Mouse (Mus musculus) erythroblast, embryonic 14.5 days (primary cell): ENCODE results near the gene Shpk. TPM values are rescaled to one million over a fixed set of nuclear protein-coding genes. Genes with fewer than 3 reads are reported as not detected.

Experiments
- H3K27me3 ChIP-seq: 2 replicates; pipeline ENCODE4 v1.6.1; 2012; ENCODE audit warnings: inconsistent platforms; ENCODE audit not compliant: control insufficient read depth
- H3K36me3 ChIP-seq: 2 replicates; pipeline ENCODE4 v1.6.1; 2012; ENCODE audit warnings: mild to moderate bottlenecking, inconsistent platforms; ENCODE audit not compliant: control insufficient read depth
- H3K4me1 ChIP-seq: 2 replicates; pipeline ENCODE4 v1.6.1; 2012; ENCODE audit warnings: inconsistent platforms; ENCODE audit not compliant: control insufficient read depth
- H3K4me3 ChIP-seq: replicated peaks from 2 replicates; pipeline ENCODE3; 2012; ENCODE audit warnings: moderate library complexity, mild to moderate bottlenecking, inconsistent platforms
- H3K9me3 ChIP-seq: 2 replicates; pipeline ENCODE4 v1.6.1; 2012; ENCODE audit warnings: low read length, inconsistent platforms, mixed read lengths; ENCODE audit not compliant: control insufficient read depth
- GATA1 ChIP-seq: IDR thresholded peaks from 2 replicates; pipeline ENCODE4 v1.6.1; 2012; ENCODE audit warnings: low read length, inconsistent platforms, mixed read lengths
- TAL1 ChIP-seq: IDR thresholded peaks from 3 replicates; pipeline ENCODE4 v1.6.1; 2012; ENCODE audit warnings: low read length, inconsistent platforms, mixed read lengths
- polyA plus RNA-seq: library from polyadenylated mRNA; stranded (reverse); fragments of >175 nt; gene quantifications from 2 replicates; pipeline ENCODE4 v1.2.3, GENCODE M21; 2012

The Shpk gene
- polyA plus RNA-seq, 1 experiment = 0.03 TPM

- Histone ChIP-seq H3K9me3 (no peaks in the 10 kb centered on the region), H3K4me1 (peaks cover 21% of the 10 kb centered on the region), H3K4me3 (no peak overlapping the region), H3K27me3 (no peaks in the 10 kb centered on the region), H3K36me3 (peaks cover 40% of the 10 kb centered on the region)
- TF ChIP-seq GATA1 (no peak), TAL1 (no peak)
These were observed 4.8 kb upstream of the Shpk start for GRCm38 (mm10) chr11:73194444-73194843.

DNA sequence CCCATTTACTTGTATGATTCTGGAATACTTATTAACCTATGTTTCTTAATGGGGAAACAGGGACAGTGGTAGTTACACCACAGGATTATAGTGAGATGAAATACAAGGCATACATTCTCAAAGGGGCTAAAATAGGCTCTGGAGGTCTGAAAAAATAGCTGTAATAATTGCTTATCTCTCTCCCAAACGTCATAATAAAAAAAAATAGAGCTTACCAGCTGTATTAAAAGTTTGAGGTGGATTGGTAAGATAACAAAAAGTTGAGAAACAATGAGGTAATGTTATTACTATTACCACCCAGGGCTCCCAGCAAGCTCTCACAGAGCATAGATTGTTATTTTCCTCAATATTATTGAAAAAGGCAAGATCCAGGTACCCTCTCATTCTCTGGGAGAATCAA lies 1.1 kb upstream of the Shpk start:
- TF ChIP-seq GATA1 = no peak
- TF ChIP-seq TAL1 = no peak
- Histone ChIP-seq H3K4me3 (peak overlapping the region; percentile 78), H3K27me3 (no peaks in the 10 kb centered on the region), H3K36me3 (peaks cover 10% of the 10 kb centered on the region), H3K9me3 (no peaks in the 10 kb centered on the region), H3K4me1 (peaks cover 35% of the 10 kb centered on the region)

DNA sequence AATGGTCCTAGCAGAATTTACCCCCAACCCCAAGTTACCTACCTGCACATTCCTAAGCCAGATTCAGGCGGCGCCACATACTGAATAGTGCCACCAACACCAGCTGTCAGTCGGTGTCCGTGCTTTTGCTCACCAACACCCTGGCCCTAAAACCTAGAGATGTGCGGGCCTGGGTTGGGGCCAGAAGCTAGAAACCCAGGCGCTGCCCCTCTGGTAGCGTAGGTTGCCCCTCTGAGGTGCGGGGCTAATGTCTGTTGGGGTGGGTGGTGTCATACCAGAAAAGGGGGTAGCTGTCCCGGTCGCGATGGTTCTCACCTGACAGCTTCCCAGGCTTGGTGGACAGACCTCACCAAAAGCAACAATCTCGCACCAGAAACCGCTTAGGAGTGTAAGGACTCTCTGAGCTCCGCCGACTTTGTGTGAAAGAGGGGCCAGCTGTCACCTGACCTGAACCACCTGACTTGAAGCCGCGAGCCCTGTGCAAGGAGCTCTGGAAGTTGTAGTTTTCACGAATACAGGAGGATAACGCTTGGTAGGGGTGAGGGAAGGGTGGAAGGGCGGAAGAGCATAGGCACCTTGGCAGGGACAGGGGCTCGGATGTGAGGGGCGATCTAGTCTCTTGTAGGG lies 544 bp upstream of the Shpk start, which contains the start of gene Ctns:
Gene Ctns, minus strand, starts transcription at position 440 of the 627 bp plus-strand sequence.
- H3K4me1 ChIP-seq = peaks cover 35% of the 10 kb centered on the region

GRCm38 (mm10) chr11:73199879-73200278 lies 619 bp downstream of the Shpk start:
- no peaks in the 10 kb centered on the region for H3K9me3 ChIP-seq
- no peaks in the 10 kb centered on the region for H3K27me3 ChIP-seq
- peaks cover 35% of the 10 kb centered on the region for H3K4me1 ChIP-seq
- peaks cover 10% of the 10 kb centered on the region for H3K36me3 ChIP-seq
- peak overlapping the region; percentile 78 for H3K4me3 ChIP-seq
- TF ChIP-seq TAL1 (no peak), GATA1 (no peak)

More for the DNA sequence above, 544 bp upstream of the Shpk start, which contains the start of gene Ctns:
- no peaks in the 10 kb centered on the region for H3K27me3 ChIP-seq
- TF ChIP-seq GATA1 (no peak), TAL1 (no peak)
- H3K9me3 ChIP-seq = no peaks in the 10 kb centered on the region
- H3K4me3 ChIP-seq = peak within 1 kb of the TSS; percentile 78
- peaks cover 10% of the 10 kb centered on the region for H3K36me3 ChIP-seq

DNA sequence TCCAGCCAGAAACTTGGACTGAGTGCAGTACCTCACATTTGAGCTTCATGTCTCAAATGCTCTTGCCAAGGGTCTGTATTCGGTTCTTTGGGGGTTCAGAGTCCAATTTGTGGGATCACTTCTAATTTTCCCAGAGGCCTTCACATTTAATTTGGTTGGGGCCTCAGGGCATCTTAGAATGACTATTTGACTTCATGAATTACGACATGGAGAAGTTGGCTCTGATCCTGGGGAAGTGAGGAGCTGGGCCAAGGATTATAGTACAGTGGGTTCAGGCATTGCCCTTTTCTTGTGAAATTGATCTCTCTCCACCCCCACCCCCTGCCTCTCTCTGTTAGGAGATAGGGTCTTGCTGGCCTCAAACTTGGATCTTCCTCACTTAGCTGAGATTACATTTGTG lies 1.8 kb downstream of the Shpk start:
- peaks cover 35% of the 10 kb centered on the region for H3K4me1 ChIP-seq
- peaks cover under 1% of the 10 kb centered on the region; the same call in 1 of the 2 replicates for H3K36me3 ChIP-seq
- no peaks in the 10 kb centered on the region for H3K27me3 ChIP-seq
- H3K4me3 ChIP-seq = no peak overlapping the region
- no peak for TF ChIP-seq GATA1
- TF ChIP-seq TAL1 = no peak
- no peaks in the 10 kb centered on the region for H3K9me3 ChIP-seq

DNA sequence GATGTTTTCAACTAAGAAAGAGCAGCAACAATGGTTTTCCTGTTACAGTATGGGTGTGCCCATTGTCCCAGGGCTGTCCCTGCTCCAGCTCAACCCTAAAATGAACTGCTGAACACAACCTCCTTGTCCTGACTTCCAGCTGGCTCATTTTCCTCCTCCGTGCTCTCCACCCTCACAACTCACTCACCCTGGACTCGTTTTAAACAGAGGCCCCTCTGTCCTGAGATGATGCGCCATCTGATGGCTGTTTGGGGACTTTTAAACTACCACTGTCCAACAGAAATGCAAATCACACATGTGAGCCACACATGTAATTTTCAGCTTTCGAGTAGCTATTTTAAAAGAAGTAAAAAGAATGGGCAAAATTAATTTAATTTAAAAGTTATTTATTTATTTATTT lies 2.3 kb downstream of the Shpk start:
- no peak overlapping the region for H3K4me3 ChIP-seq
- peaks cover 35% of the 10 kb centered on the region for H3K4me1 ChIP-seq
- H3K36me3 ChIP-seq = no peaks in the 10 kb centered on the region
- H3K27me3 ChIP-seq = no peaks in the 10 kb centered on the region
- no peak for TF ChIP-seq GATA1
- no peak for TF ChIP-seq TAL1
- H3K9me3 ChIP-seq = no peaks in the 10 kb centered on the region

DNA sequence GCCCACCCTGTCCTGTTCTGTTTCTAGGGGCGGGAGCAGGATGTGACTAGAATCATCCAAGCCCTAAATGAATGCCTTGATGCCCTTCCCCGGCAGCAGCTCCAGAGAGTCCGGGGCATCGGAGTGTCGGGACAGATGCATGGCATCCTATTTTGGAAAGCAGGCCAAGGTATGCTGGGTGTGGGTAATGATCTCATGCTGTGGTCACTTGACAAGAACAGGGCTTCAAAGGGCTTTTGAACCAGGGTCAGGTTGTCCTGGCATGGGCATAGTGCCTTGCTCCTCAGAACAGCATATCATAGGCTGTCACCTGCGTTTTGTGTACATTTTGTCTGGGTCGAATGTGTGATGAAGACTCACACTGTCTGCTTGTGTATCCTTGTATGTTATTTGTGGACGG lies 4.6 kb downstream of the Shpk start:
- H3K4me1 ChIP-seq = peaks cover 16% of the 10 kb centered on the region
- no peaks in the 10 kb centered on the region; the same call in 1 of the 2 replicates for H3K36me3 ChIP-seq
- TF ChIP-seq TAL1 = no peak
- TF ChIP-seq GATA1 = no peak
- no peaks in the 10 kb centered on the region for H3K27me3 ChIP-seq
- no peaks in the 10 kb centered on the region for H3K9me3 ChIP-seq
- no peak overlapping the region for H3K4me3 ChIP-seq

DNA sequence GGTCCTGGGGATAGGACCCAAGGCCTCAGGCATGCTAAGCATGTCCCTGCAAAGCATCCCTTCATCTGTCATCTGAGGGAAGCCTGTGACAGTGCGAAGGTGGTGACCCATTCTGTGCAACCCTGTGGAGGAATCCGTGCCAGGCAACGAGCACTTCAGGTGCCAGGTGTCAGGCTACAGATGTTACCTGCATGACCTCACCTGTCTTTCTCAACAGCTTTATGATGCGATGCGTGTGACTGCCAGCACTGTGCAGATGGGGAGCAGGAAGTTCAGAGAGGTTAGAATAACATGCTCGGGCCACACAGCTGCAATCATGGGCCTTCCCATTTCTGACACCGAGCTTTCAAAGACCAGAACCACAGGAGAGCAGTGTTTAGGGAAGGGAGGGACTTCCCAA lies 5.9 kb downstream of the Shpk start:
- H3K4me3 ChIP-seq = no peak overlapping the region
- H3K4me1 ChIP-seq = peaks cover 6% of the 10 kb centered on the region
- TF ChIP-seq GATA1 = no peak
- TF ChIP-seq TAL1 = no peak
- H3K27me3 ChIP-seq = no peaks in the 10 kb centered on the region
- no peaks in the 10 kb centered on the region; the same call in 1 of the 2 replicates for H3K36me3 ChIP-seq
- H3K9me3 ChIP-seq = no peaks in the 10 kb centered on the region

DNA sequence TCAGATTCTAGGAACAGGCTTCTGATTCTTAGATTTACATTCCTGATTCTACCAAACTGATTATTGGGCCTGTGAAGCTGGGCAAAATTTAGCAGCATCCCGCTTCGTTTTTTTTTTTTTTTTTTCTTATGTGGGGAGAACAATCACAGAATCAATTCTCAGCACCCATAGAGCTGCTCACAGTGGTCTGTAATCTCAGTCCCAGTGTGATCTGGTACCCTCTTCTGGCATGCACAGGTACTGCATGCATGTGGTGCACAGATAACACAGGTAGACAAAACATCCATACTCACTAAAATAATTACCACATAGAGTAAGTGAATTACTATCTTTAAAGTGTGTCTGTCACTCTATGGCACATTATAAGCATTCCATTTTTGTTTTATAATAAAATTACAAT lies 8.4 kb downstream of the Shpk start:
- H3K36me3 ChIP-seq = no peaks in the 10 kb centered on the region; the same call in 1 of the 2 replicates
- TF ChIP-seq TAL1 (no peak), GATA1 (no peak)
- no peaks in the 10 kb centered on the region for H3K9me3 ChIP-seq
- no peak overlapping the region for H3K4me3 ChIP-seq
- H3K4me1 ChIP-seq = no peaks in the 10 kb centered on the region
- no peaks in the 10 kb centered on the region for H3K27me3 ChIP-seq

DNA sequence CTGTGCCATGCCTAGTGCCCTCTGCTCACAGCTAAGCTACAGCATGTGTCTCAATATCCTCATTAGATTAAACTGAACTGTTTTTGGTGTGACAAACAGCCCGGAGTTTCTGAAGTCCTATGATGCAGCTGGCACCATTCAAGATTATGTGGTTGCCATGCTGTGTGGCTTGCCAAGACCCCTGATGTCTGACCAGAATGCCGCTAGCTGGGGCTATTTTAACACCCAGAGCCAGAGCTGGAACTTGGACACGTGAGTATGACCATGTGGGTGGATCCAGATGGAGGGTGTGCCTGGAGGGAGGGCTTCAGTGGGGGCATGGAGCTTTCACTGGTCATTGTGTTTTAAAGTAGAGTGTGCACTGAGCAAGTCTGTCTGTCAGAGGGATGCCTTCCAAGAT lies 14.7 kb downstream of the Shpk start:
- Histone ChIP-seq H3K36me3 (peaks cover 3% of the 10 kb centered on the region; the same call in 1 of the 2 replicates), H3K4me1 (no peaks in the 10 kb centered on the region; the same call in 1 of the 2 replicates), H3K9me3 (no peaks in the 10 kb centered on the region), H3K4me3 (no peak overlapping the region), H3K27me3 (no peaks in the 10 kb centered on the region)
- TF ChIP-seq GATA1 = no peak
- no peak for TF ChIP-seq TAL1
